Mouse (Mus musculus) cortical plate, adult 2 months (tissue): ENCODE measurements around the gene Acp7. TPM values are rescaled to one million over a fixed set of nuclear protein-coding genes. Genes with fewer than 3 reads are reported as not detected.

Source experiments
- H3K27ac ChIP-seq: fragments of 200-500 bp; 2 replicates; pipeline ENCODE4 v1.5.1; 2012; ENCODE audit warnings: low read length, control low read depth, inconsistent platforms; ENCODE audit not compliant: insufficient read depth
- H3K4me1 ChIP-seq: fragments of 200-500 bp; 2 replicates; pipeline ENCODE4 v1.6.1; 2011; ENCODE audit warnings: low read length; ENCODE audit not compliant: control insufficient read depth, insufficient read depth
- H3K4me3 ChIP-seq: fragments of 200-500 bp; 2 replicates; pipeline ENCODE4 v1.5.1; 2011; ENCODE audit warnings: mild to moderate bottlenecking, low read length, control low read depth; ENCODE audit not compliant: insufficient read depth
- CTCF ChIP-seq: fragments of 200-500 bp; IDR thresholded peaks from 2 replicates; pipeline ENCODE4 v1.5.1; 2011; ENCODE audit warnings: mild to moderate bottlenecking, control low read depth, low read length; ENCODE audit not compliant: insufficient read depth; ENCODE audit errors: extremely low read depth
- POLR2A ChIP-seq: fragments of 200-500 bp; IDR thresholded peaks from 2 replicates; pipeline ENCODE4 v1.6.1; 2011; ENCODE audit warnings: mild to moderate bottlenecking, low read length, control low read depth; ENCODE audit not compliant: insufficient read depth; ENCODE audit errors: extremely low read depth
- polyA plus RNA-seq: library from polyadenylated mRNA; depleted of rRNA; stranded (reverse); fragments of >200 nt; gene quantifications from 2 replicates; pipeline ENCODE4 v1.2.3, GENCODE M21; 2012

Gene Acp7
- polyA plus RNA-seq, 1 experiment: 1.3 TPM

DNA sequence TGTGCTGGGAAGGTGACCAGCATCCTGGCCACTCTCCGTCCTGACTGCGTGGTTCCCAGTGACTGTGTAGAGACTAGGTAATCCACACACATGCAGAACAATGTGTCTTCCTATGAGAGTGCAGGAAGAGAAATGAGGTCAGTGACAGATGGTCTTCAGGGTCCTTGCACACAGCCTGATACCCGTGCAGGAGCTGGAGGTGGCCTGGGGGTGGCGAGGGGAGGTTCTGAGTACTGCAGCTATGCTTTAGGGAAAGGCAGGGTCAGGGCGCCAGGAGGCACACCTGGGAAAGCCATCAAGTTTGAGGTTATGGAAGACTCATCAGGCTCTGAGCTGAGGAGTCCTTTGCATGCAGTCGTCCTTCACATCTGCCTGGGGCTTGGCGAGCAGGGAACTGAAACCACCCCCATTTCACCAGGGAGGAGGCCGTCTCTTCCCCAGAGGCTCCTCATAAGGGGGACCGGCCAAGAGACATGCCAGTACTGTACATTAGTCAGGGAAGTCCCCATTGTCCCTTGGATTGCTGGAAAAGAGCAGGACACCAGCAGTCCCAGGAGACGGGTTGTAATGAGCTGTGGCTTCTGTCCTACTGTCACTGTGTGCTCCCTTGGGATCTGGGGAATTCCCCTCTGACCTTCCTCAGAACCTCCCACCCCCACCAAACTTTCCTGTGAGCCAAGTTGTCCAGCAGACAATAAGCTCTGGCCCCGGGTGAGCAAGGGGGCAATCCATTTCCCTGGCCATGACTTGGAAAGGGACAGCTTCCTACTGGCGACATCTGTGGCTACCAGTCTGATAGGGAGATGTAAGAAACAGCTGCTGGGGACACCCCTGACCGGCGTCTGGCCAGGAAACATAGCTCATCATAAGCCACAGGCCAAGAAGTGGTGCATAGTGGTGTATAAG, 37.7 kb downstream of the Acp7 start:
- H3K27ac ChIP-seq: no peak overlapping the region
- H3K4me1 ChIP-seq: 0 out of 2 replicates have a peak, but pooled peaks cover 2% of the 10 kb centered on the region
- TF ChIP-seq POLR2A: no peak
- no peak for TF ChIP-seq CTCF
- no peak overlapping the region for H3K4me3 ChIP-seq

DNA sequence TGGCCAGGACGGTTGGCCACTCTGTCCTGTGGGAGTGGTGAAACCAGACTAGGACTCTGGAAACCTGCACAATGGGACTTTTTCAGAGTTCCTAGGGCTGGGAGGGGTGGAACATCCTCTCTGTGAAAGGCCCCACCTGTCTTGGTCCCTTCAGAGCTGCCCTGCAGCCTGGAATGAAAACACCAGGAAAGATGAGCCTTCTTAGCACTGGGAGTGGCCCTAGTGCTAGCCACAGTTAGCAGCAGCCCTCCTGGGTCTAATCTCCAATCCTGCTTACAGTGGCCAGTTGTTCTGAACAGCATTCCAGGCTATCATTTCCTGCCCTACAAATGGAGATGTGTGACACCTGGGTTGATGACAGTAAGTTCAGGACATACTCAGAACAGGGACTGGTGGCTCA, 39.3 kb downstream of the Acp7 start:
- Histone ChIP-seq H3K4me3 (no peak overlapping the region), H3K27ac (no peak overlapping the region), H3K4me1 (peaks cover 6% of the 10 kb centered on the region)
- TF ChIP-seq CTCF (no peak), POLR2A (no peak)

DNA sequence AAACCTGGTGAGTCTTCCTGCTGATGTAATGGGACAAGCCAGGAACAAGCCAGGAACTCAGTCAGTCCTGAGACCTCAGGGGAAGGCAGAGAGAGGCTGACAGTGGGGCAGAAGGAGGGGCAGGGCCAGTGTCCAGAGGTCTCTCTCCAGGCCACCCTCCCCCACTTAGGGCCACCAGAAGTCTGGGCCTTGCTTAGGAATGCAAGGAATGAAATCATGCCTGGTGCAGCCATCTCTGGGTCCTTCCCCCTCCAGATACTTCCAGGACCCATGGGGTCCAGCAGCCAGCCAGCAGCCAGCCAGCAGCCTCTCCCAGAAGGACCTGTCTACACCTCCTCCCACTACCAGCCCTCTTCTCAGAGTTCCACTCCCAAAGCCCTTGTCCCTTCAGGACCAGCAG, 43.5 kb downstream of the Acp7 start:
- Histone ChIP-seq H3K4me3 (no peak overlapping the region), H3K27ac (no peak overlapping the region), H3K4me1 (peaks cover 6% of the 10 kb centered on the region)
- TF ChIP-seq POLR2A: no peak
- TF ChIP-seq CTCF: no peak

DNA sequence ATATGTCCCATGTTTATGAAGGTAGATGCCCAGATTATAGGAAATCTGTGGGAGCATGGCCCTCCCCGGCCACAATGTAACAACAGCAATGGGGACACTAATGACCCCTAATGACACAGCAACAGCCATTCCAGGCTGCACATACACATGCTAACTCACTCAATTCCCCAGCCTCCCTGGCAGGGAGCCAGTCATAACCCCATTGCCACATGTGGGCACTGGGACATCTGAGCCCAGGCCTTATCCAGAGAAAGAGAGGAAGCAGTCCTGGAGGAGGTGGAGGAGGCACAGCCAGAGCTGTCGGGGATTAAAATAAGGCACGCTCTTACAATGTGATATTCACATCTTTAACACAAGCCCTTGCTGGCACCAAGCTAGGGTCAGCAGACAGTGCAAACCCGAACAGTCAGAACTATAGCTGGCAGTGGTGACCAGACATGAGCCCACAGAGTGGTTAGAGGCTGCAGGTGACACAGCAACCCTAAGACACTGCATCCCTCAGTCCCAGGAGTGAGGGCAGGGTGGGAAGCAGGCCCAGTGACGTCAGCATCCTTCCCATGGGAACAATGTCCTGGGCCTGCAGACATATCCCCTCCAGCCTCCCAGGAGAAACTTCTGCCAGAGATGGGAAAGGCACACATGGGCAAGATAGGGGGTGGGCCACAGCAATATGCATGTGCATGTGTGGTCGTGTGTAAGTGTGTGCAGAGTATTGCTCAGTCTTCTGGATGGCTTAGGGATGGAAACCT, 44.3 kb downstream of the Acp7 start:
- Histone ChIP-seq H3K27ac (peak overlapping the region; percentile 27; the same call in 1 of the 2 replicates), H3K4me1 (peaks cover 6% of the 10 kb centered on the region), H3K4me3 (no peak overlapping the region)
- TF ChIP-seq POLR2A: no peak
- TF ChIP-seq CTCF: no peak

- Histone ChIP-seq H3K27ac (no peak overlapping the region), H3K4me1 (peaks cover 6% of the 10 kb centered on the region), H3K4me3 (no peak overlapping the region)
- TF ChIP-seq POLR2A (no peak), CTCF (no peak)
These were observed 46.1 kb downstream of the Acp7 start for GRCm38 (mm10) chr7:28585001-28585400.

GRCm38 (mm10) chr7:28584468-28584867, 46.7 kb downstream of the Acp7 start:
- Histone ChIP-seq H3K27ac (no peak overlapping the region), H3K4me3 (no peak overlapping the region), H3K4me1 (peaks cover 6% of the 10 kb centered on the region)
- TF ChIP-seq CTCF: no peak
- no peak for TF ChIP-seq POLR2A

DNA sequence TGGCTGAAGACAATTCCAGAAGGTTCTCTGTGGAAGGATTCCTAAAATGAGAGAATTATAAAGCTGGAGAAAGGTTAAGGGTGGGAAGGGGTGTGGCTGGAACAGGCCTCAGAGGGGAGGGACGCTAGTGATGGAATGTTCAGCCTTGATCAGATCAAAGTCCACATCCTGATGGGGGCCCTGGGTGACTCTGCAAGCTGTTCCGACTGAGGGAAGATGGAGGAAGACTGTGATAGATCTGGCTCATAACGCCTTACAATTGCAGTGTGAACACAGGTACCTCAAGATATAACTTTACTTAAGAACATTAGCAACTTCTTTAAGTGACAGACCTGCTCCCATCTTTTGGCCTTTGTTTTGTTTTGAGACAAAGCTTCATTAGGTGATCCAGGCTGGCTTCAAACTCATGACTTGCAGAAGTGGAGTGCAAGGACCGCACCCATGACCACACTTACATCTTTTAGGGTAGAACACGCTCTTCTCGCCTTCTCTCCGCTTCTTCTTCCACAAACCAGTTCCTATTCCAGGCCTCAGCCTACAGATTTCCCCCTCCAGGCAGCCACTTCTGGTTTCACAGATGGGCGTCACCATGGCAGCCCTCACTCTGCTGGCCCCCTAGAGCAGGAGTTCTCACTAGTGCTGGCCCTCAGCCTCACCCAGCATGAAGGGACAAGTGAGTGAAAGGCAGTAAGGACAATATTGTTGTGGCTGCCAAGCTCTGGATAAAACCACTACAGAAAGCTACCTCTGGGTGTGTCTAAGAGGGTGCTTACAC, 47.4 kb downstream of the Acp7 start:
- no peak overlapping the region for H3K27ac ChIP-seq
- peaks cover 6% of the 10 kb centered on the region for H3K4me1 ChIP-seq
- TF ChIP-seq CTCF (no peak), POLR2A (no peak)
- no peak overlapping the region for H3K4me3 ChIP-seq

DNA sequence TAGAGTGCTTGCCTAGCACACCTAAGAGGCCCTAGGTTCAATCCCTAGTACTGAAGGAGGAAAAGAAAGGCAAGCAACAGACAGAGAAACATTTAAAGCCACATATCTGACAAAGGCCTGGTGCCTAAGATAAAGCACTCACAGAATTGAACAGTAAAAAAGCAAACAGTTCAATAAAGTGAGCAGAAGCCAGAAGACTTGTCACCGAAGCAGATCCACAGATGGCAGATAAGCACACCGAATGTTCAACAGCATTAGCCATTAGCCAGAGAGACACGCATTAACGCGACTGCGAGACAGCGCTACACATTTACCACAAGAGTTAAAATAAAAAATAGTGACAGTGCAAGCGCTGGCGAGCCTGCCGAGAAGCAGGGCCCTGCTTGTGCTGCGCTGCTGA, 48.3 kb downstream of the Acp7 start:
- H3K4me3 ChIP-seq: no peak overlapping the region

DNA sequence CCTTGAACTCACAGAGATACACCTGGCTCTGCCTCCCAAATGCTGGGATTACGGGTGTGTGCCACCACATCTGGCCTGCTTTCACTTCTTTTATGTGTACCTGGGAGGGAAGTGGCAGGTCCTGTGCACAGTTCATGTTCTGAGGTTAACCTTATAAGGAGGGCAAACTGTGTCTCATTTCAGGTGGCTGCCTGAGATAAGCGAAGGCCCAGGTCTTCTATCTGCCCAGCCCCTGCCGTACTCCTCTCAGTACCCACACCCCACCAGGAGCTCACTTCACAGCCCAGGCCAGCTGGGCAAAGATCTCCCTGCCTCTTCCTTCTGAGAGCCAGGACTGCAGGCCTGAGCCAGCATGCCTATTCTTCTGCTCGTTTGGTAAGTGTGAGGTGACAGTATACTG, 49.4 kb downstream of the Acp7 start:
- Histone ChIP-seq H3K4me1 (0 out of 2 replicates have a peak, but pooled peaks cover 1% of the 10 kb centered on the region), H3K27ac (no peak overlapping the region), H3K4me3 (no peak overlapping the region)
- TF ChIP-seq CTCF (no peak), POLR2A (no peak)

More for the DNA sequence above, 48.3 kb downstream of the Acp7 start:
- peaks cover 6% of the 10 kb centered on the region for H3K4me1 ChIP-seq
- no peak overlapping the region for H3K27ac ChIP-seq
- no peak for TF ChIP-seq CTCF
- no peak for TF ChIP-seq POLR2A

- TF ChIP-seq POLR2A (no peak), CTCF (no peak)
- no peak overlapping the region for H3K4me3 ChIP-seq
- H3K27ac ChIP-seq: no peak overlapping the region
- peaks cover 3% of the 10 kb centered on the region; the same call in 1 of the 2 replicates for H3K4me1 ChIP-seq
These were observed 51.3 kb downstream of the Acp7 start for GRCm38 (mm10) chr7:28579826-28580225.
